Mouse (Mus musculus) spleen, postnatal 4 days (tissue): ENCODE results near the gene Tmem179b.
"Not testable (repeated sequence)": the region's sequence is repeated elsewhere in the genome, so short reads cannot be mapped to it uniquely, and the experiment has no call there.

ENCODE experiments used
- DNase-seq, 2 experiments: peaks; one replicate each; pipeline ENCODE4 v3.0.0; 2022; ENCODE audit warnings: low spot score in 2 of 2

Gene Tmem179b

GRCm38 (mm10) chr19:8735389-8736159 is 38.7 kb downstream of the Tmem179b start, which contains the start of gene Wdr74:
Gene Wdr74, plus strand, starts transcription at chr19:8735827.
- DNase-seq: peak; percentile 87 to 94

- no peak for DNase-seq
Measured at GRCm38 (mm10) chr19:8734334-8734733, 39.9 kb downstream of the Tmem179b start.

- not testable (repeated sequence) for DNase-seq
Measured at GRCm38 (mm10) chr19:8728335-8729099, 45.8 kb downstream of the Tmem179b start.

GRCm38 (mm10) chr19:8727495-8728114 is 46.7 kb downstream of the Tmem179b start:
- DNase-seq: no peak

GRCm38 (mm10) chr19:8726609-8727390 is 47.5 kb downstream of the Tmem179b start:
- no peak for DNase-seq

- no peak for DNase-seq
Measured at GRCm38 (mm10) chr19:8725081-8725613, 49.1 kb downstream of the Tmem179b start.

GRCm38 (mm10) chr19:8724392-8724791 is 49.9 kb downstream of the Tmem179b start:
- no peak for DNase-seq

- DNase-seq: peak in 1 of 2 experiments; percentile 22
Measured at GRCm38 (mm10) chr19:8723574-8724346, 50.5 kb downstream of the Tmem179b start.

GRCm38 (mm10) chr19:8722907-8723573 is 51.2 kb downstream of the Tmem179b start, which contains the start of gene Slc3a2:
Gene Slc3a2, minus strand, starts transcription at chr19:8723369.
- peak; percentile 95 for DNase-seq

- DNase-seq: no peak
Measured at GRCm38 (mm10) chr19:8722559-8722906, 51.7 kb downstream of the Tmem179b start.
